Mouse (Mus musculus): ENCODE data around the gene Btbd9.

DNA sequence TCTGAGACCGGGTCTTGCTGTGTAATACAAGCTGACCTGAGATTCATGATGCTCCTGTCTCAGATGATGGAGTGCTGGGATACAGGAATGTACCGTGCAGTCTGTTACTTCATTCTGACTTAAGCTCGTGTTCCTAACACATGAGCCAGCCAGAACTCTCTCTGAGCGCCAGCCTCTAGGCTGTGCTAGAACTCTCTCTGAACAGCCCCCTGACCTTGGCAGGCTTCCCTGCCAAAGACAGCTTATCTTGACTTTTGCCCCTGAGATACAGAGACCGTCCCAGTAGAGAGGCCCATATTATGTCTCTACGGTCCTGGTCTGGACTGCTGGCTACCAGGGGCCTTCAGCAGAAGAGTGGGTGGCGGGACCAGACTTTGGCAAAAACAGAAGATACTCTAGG is 332.7 kb downstream of the Btbd9 start:
- TF ChIP-seq POLR2A (IDR thresholded peaks at IDR 0.05; ENCODE audit: low read depth, low read length) = no peak
- no peak for TF ChIP-seq CTCF (IDR thresholded peaks at IDR 0.05; ENCODE audit: extremely low read depth, insufficient read length, insufficient replicate concordance, low read depth, low read length)

Data from small intestine, adult 2 months (tissue).